Mouse (Mus musculus) central nervous system, embryonic 18 days (tissue): ENCODE results near the gene Arl5c. TPM values are rescaled to one million over a fixed set of nuclear protein-coding genes. Genes with fewer than 3 reads are reported as not detected.

Source experiments
- polyA plus RNA-seq: library from polyadenylated mRNA; depleted of rRNA; stranded (reverse); fragments of >200 nt; gene quantifications from 2 replicates; pipeline ENCODE4 v1.2.3, GENCODE M21; 2012; rRNA removed

Gene Arl5c
- 2.5 and 2.6 TPM in 2 replicates for polyA plus RNA-seq

DNA sequence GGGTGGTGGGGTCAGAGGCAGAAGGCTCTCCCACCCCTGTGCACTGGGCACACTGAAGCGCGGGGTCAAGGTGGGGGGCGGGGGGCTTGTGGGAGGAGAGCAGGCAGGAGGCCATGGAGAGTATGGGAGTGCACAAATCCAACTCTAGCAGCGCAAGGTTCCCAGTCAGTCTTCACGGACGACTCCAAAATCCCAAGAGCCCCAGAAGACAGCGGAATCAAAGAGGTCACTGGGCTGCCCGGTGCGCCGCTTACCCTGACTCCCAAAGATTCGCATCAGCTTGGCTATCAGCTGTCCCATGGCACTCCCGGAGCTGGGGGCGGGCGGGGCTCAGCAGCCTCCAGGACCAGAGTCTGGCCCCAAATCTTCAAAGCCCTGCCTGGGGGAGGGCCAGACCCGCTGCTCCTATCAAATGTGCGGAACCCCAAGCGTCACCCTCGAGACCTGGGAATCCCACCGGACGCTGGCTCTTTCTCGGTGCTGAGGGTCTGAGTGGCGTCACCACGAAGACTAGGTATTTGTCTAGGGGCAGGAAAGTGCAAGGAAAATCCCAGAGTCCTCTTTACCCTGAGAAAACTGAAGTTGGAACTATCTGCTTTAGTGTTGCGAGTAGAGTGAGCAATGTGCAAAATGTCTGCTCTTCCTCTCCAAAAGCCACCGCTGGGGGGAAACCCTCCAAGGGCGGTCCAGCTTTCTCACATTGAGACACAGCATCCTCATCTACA lies at the start of gene Arl5c:
Gene Arl5c, minus strand, starts transcription at position 618 of the 725 bp plus-strand sequence.

GRCm38 (mm10) chr11:98026570-98027296 lies 30.8 kb upstream of the Arl5c start, which contains the start of gene Rpl19:
TSS of gene Rpl19 (plus strand) at chr11:98026710.

GRCm38 (mm10) chr11:98022555-98023371 lies 26.8 kb upstream of the Arl5c start, which contains the start of gene Cacnb1:
TSS of gene Cacnb1 (minus strand) at chr11:98023034.

GRCm38 (mm10) chr11:97985727-97986677 lies 10.0 kb downstream of the Arl5c start, which contains the start of gene Plxdc1:
TSS of gene Plxdc1 (minus strand) at chr11:97986444.

Other genes with a start within 250 kb of the Arl5c start
- gene Cwc25, start 229.6 kb downstream of the Arl5c start, polyA plus RNA-seq, result 18.3 and 18.7 TPM in 2 replicates
- 0.79 and 0.91 TPM in 2 replicates for gene 1700001P01Rik, start 220.3 kb downstream of the Arl5c start, polyA plus RNA-seq
- gene Rpl23, start 213.7 kb downstream of the Arl5c start, polyA plus RNA-seq, result 536 and 583 TPM in 2 replicates
- gene Lasp1, start 197.2 kb downstream of the Arl5c start, polyA plus RNA-seq, result 106 and 122 TPM in 2 replicates
- gene B230217C12Rik, start 155.4 kb downstream of the Arl5c start, polyA plus RNA-seq, result 36.0 and 36.9 TPM in 2 replicates
- gene Fbxo47, start 112.0 kb downstream of the Arl5c start, polyA plus RNA-seq, result 0.45 and 0.60 TPM in 2 replicates
- gene Plxdc1, start 9.7 kb downstream of the Arl5c start, polyA plus RNA-seq, result 1.9 and 2.0 TPM in 2 replicates
- gene Cacnb1, start 26.9 kb upstream of the Arl5c start, polyA plus RNA-seq, result 66.5 and 74.5 TPM in 2 replicates
- gene Rpl19, start 30.5 kb upstream of the Arl5c start, polyA plus RNA-seq, result 1,228 and 1,257 TPM in 2 replicates
- gene Stac2, start 57.3 kb upstream of the Arl5c start, polyA plus RNA-seq, result 3.4 and 5.6 TPM in 2 replicates
- 23.2 and 24.2 TPM in 2 replicates for gene Fbxl20, start 154.2 kb upstream of the Arl5c start, polyA plus RNA-seq
- gene Med1, start 197.1 kb upstream of the Arl5c start, polyA plus RNA-seq, result 28.4 and 28.8 TPM in 2 replicates
- gene Cdk12, start 206.9 kb upstream of the Arl5c start, polyA plus RNA-seq, result 16.0 and 16.2 TPM in 2 replicates